Mouse (Mus musculus): ENCODE data around the gene Tmtc2. TPM values are rescaled to one million over a fixed set of nuclear protein-coding genes. Genes with fewer than 3 reads are reported as not detected.
"Not testable (repeated sequence)": the region's sequence is repeated elsewhere in the genome, so short reads cannot be mapped to it uniquely, and the experiment has no call there.

Tmtc2 gene
- polyA plus RNA-seq, 1 experiment from 2014 or later = 7.2 TPM

- H3K9me3 ChIP-seq (ENCODE audit: low read length) = no peaks in the 10 kb centered on the region
- H3K27me3 ChIP-seq (replicated peaks; ENCODE audit: insufficient read depth, low read length) = no peaks in the 10 kb centered on the region
- ATAC-seq = no peak
- WGBS = 83% methylated on average over 3 of the region's 3 CpGs
- H3K36me3 ChIP-seq (ENCODE audit: insufficient read depth, low read length) = no peaks in the 10 kb centered on the region
- H3K4me3 ChIP-seq (ENCODE audit: low read depth, low read length) = no peak overlapping the region
- no peak overlapping the region for H3K4me2 ChIP-seq (replicated peaks; ENCODE audit: low read depth, low read length)
- no peaks in the 10 kb centered on the region for H3K4me1 ChIP-seq (ENCODE audit: insufficient read depth, low read depth, low read length)
- DNase-seq (ENCODE audit: low spot score) = no peak
- no peak overlapping the region for H3K27ac ChIP-seq (ENCODE audit: low read length)
- H3K9ac ChIP-seq (replicated peaks; ENCODE audit: low read depth) = no peak overlapping the region
- TF ChIP-seq CTCF (IDR thresholded peaks at IDR 0.05) (no peak), EP300 (IDR thresholded peaks at IDR 0.05) (no peak)
Measured at GRCm38 (mm10) chr10:105287575-105287974, 286.7 kb downstream of the Tmtc2 start.

GRCm38 (mm10) chr10:105287064-105287463, 287.2 kb downstream of the Tmtc2 start:
- Histone ChIP-seq H3K27me3 (replicated peaks; ENCODE audit: insufficient read depth, low read length) (no peaks in the 10 kb centered on the region), H3K4me1 (ENCODE audit: insufficient read depth, low read depth, low read length) (no peaks in the 10 kb centered on the region), H3K4me3 (ENCODE audit: low read depth, low read length) (no peak overlapping the region), H3K9me3 (ENCODE audit: low read length) (no peaks in the 10 kb centered on the region), H3K4me2 (replicated peaks; ENCODE audit: low read depth, low read length) (no peak overlapping the region), H3K9ac (replicated peaks; ENCODE audit: low read depth) (no peak overlapping the region), H3K27ac (ENCODE audit: low read length) (no peak overlapping the region), H3K36me3 (ENCODE audit: insufficient read depth, low read length) (no peaks in the 10 kb centered on the region)
- 48% methylated on average over 7 of the region's 7 CpGs for WGBS
- ATAC-seq = no peak
- TF ChIP-seq EP300 (IDR thresholded peaks at IDR 0.05) = no peak
- no peak for TF ChIP-seq CTCF (IDR thresholded peaks at IDR 0.05)
- DNase-seq (ENCODE audit: low spot score) = no peak

- no peak overlapping the region for H3K4me2 ChIP-seq (replicated peaks; ENCODE audit: low read depth, low read length)
- no peak overlapping the region for H3K9ac ChIP-seq (replicated peaks; ENCODE audit: low read depth)
- no peaks in the 10 kb centered on the region for H3K9me3 ChIP-seq (ENCODE audit: low read length)
- H3K27me3 ChIP-seq (replicated peaks; ENCODE audit: insufficient read depth, low read length) = no peaks in the 10 kb centered on the region
- WGBS = 83% methylated on average over 2 of the region's 2 CpGs
- no peaks in the 10 kb centered on the region for H3K4me1 ChIP-seq (ENCODE audit: insufficient read depth, low read depth, low read length)
- H3K27ac ChIP-seq (ENCODE audit: low read length) = no peak overlapping the region
- ATAC-seq = no peak
- H3K36me3 ChIP-seq (ENCODE audit: insufficient read depth, low read length) = no peaks in the 10 kb centered on the region
- no peak for TF ChIP-seq EP300 (IDR thresholded peaks at IDR 0.05)
- no peak for TF ChIP-seq CTCF (IDR thresholded peaks at IDR 0.05)
- DNase-seq (ENCODE audit: low spot score) = no peak
- H3K4me3 ChIP-seq (ENCODE audit: low read depth, low read length) = no peak overlapping the region
Measured at GRCm38 (mm10) chr10:105286221-105286620, 288.0 kb downstream of the Tmtc2 start.

- DNase-seq (ENCODE audit: low spot score) (peak; percentile 44), ATAC-seq (no peak)
- no peaks in the 10 kb centered on the region for H3K27me3 ChIP-seq (replicated peaks; ENCODE audit: insufficient read depth, low read length)
- no peak overlapping the region for H3K9ac ChIP-seq (replicated peaks; ENCODE audit: low read depth)
- H3K36me3 ChIP-seq (ENCODE audit: insufficient read depth, low read length) = no peaks in the 10 kb centered on the region
- no peak overlapping the region for H3K27ac ChIP-seq (ENCODE audit: low read length)
- 52% methylated on average over 6 of the region's 6 CpGs for WGBS
- no peak overlapping the region for H3K4me2 ChIP-seq (replicated peaks; ENCODE audit: low read depth, low read length)
- H3K4me3 ChIP-seq (ENCODE audit: low read depth, low read length) = no peak overlapping the region
- no peaks in the 10 kb centered on the region for H3K9me3 ChIP-seq (ENCODE audit: low read length)
- no peaks in the 10 kb centered on the region for H3K4me1 ChIP-seq (ENCODE audit: insufficient read depth, low read depth, low read length)
- no peak for TF ChIP-seq EP300 (IDR thresholded peaks at IDR 0.05)
- no peak for TF ChIP-seq CTCF (IDR thresholded peaks at IDR 0.05)
Measured at GRCm38 (mm10) chr10:105284171-105284570, 290.1 kb downstream of the Tmtc2 start.

GRCm38 (mm10) chr10:105280933-105281332, 293.3 kb downstream of the Tmtc2 start:
- H3K9me3 ChIP-seq (ENCODE audit: low read length) = no peaks in the 10 kb centered on the region
- H3K4me1 ChIP-seq (ENCODE audit: insufficient read depth, low read depth, low read length) = no peaks in the 10 kb centered on the region
- no peak overlapping the region for H3K4me2 ChIP-seq (replicated peaks; ENCODE audit: low read depth, low read length)
- H3K27ac ChIP-seq (ENCODE audit: low read length) = no peak overlapping the region
- no peak for DNase-seq (ENCODE audit: low spot score)
- no peaks in the 10 kb centered on the region for H3K36me3 ChIP-seq (ENCODE audit: insufficient read depth, low read length)
- no peaks in the 10 kb centered on the region for H3K27me3 ChIP-seq (replicated peaks; ENCODE audit: insufficient read depth, low read length)
- WGBS = 89% methylated on average over 3 of the region's 3 CpGs
- no peak overlapping the region for H3K9ac ChIP-seq (replicated peaks; ENCODE audit: low read depth)
- H3K4me3 ChIP-seq (ENCODE audit: low read depth, low read length) = no peak overlapping the region
- ATAC-seq = no peak
- TF ChIP-seq EP300 (IDR thresholded peaks at IDR 0.05) = no peak
- no peak for TF ChIP-seq CTCF (IDR thresholded peaks at IDR 0.05)

GRCm38 (mm10) chr10:105260053-105260452, 314.2 kb downstream of the Tmtc2 start:
- no peak for DNase-seq (ENCODE audit: low spot score)
- Histone ChIP-seq H3K27me3 (replicated peaks; ENCODE audit: insufficient read depth, low read length) (no peaks in the 10 kb centered on the region), H3K4me1 (ENCODE audit: insufficient read depth, low read depth, low read length) (no peaks in the 10 kb centered on the region), H3K9ac (replicated peaks; ENCODE audit: low read depth) (no peak overlapping the region), H3K27ac (ENCODE audit: low read length) (no peak overlapping the region), H3K4me3 (ENCODE audit: low read depth, low read length) (no peak overlapping the region), H3K36me3 (ENCODE audit: insufficient read depth, low read length) (no peaks in the 10 kb centered on the region), H3K4me2 (replicated peaks; ENCODE audit: low read depth, low read length) (no peak overlapping the region), H3K9me3 (ENCODE audit: low read length) (no peaks in the 10 kb centered on the region)
- no peak for ATAC-seq
- 47% methylated on average over 3 of the region's 3 CpGs for WGBS
- TF ChIP-seq CTCF (IDR thresholded peaks at IDR 0.05) (peak; percentile 37), EP300 (IDR thresholded peaks at IDR 0.05) (no peak)

GRCm38 (mm10) chr10:105238291-105238690, 336.0 kb downstream of the Tmtc2 start:
- WGBS = 88% methylated on average over 22 of the region's 22 CpGs
- H3K27me3 ChIP-seq (replicated peaks; ENCODE audit: insufficient read depth, low read length); H3K27ac ChIP-seq (ENCODE audit: low read length); H3K9ac ChIP-seq (replicated peaks; ENCODE audit: low read depth); H3K4me3 ChIP-seq (ENCODE audit: low read depth, low read length); ATAC-seq; H3K36me3 ChIP-seq (ENCODE audit: insufficient read depth, low read length); DNase-seq (ENCODE audit: low spot score); H3K9me3 ChIP-seq (ENCODE audit: low read length); H3K4me1 ChIP-seq (ENCODE audit: insufficient read depth, low read depth, low read length); H3K4me2 ChIP-seq (replicated peaks; ENCODE audit: low read depth, low read length): not testable (repeated sequence)

All from lung, postnatal 0 days (tissue).